Mouse (Mus musculus) mammary gland, adult 2 months (tissue): ENCODE data around the gene Ccnb1. TPM values are rescaled to one million over a fixed set of nuclear protein-coding genes. Genes with fewer than 3 reads are reported as not detected.

ENCODE experiments used
- polyA plus RNA-seq: library from polyadenylated mRNA; depleted of rRNA; stranded (reverse); fragments of >200 nt; gene quantifications from 2 replicates; pipeline ENCODE4 v1.2.3, GENCODE M21; 2012; ENCODE audit warnings: low replicate concordance; rRNA removed

Ccnb1 gene
- polyA plus RNA-seq = 1.9 and 3.3 TPM in 2 replicates

GRCm38 (mm10) chr13:100786414-100786867, at the start of gene Ccnb1:
Gene Ccnb1, minus strand, starts transcription at chr13:100786570.

DNA sequence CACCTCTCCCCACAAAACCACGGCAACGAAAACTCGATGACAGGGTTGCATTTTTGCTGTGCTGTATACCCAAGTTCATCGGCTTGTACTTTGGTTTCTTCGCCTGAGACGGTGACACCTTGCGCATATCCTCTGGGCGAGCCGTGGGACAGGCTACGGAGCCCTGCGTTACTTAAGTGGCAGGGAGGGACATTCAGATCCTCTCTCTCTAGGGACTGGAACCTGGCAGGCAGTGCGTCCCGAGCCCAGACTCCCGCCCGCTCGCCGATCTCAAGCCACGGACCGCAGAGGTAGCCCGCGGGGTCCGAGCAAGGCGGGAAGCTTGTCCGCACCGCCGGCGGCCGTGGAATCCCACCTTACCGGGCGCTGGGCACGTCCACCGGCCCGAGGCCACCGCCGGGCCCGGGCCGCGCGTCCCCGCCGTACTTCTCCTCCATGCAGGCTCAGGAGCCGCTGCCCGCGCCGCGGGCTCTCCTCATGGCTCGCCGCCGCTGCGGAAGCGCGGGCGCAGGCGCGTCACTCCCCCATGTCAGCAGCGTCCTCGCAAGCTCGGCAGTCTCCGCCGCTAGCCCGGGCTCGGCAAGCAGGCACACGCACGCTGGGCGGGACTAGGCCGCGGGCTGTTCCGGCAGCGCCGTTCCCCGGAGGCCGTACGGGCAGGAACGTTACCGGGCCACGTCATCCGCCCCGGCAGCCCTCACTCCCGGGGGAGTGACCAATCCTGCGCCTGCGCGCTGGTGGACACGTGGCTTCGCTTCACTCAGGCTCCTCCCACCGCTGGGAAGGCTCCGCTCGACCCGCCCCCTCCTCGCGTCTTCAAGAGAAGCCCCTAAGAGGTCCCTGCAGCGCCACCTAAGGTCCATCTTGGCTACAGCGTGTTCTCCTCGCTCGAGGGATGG, 46.6 kb upstream of the Ccnb1 start, which contains the start of gene Slc30a5:
Gene Slc30a5 (minus strand): TSS at position 687 of the 899 bp plus-strand sequence.

GRCm38 (mm10) chr13:100775252-100776055, 10.9 kb downstream of the Ccnb1 start, which contains the start of gene Cenph:
Gene Cenph, minus strand, starts transcription at chr13:100775899.

GRCm38 (mm10) chr13:100744036-100744744, 42.2 kb downstream of the Ccnb1 start, which contains the start of gene Mrps36:
Gene Mrps36, minus strand, starts transcription at chr13:100744659.

GRCm38 (mm10) chr13:100730861-100731176, 55.6 kb downstream of the Ccnb1 start, which contains the start of gene Cdk7:
Gene Cdk7, minus strand, starts transcription at chr13:100730939.

Other genes with a start within 250 kb of the Ccnb1 start
- gene Ocln, start 233.9 kb downstream of the Ccnb1 start, polyA plus RNA-seq = 1.8 and 3.8 TPM in 2 replicates
- gene Marveld2, start 169.6 kb downstream of the Ccnb1 start, polyA plus RNA-seq = 4.9 and 6.5 TPM in 2 replicates
- 14.6 and 53.5 TPM in 2 replicates for gene Ak6, start 135.6 kb downstream of the Ccnb1 start, polyA plus RNA-seq
- 2.7 and 5.1 TPM in 2 replicates for gene Rad17, start 135.5 kb downstream of the Ccnb1 start, polyA plus RNA-seq
- gene Taf9, start 135.0 kb downstream of the Ccnb1 start, polyA plus RNA-seq = 2.1 and 2.3 TPM in 2 replicates
- 1.8 and 2.7 TPM in 2 replicates for gene Ccdc125, start 116.9 kb downstream of the Ccnb1 start, polyA plus RNA-seq
- gene Cdk7, start 55.6 kb downstream of the Ccnb1 start, polyA plus RNA-seq = 11.3 and 16.0 TPM in 2 replicates
- gene Mrps36, start 41.9 kb downstream of the Ccnb1 start, polyA plus RNA-seq = 28.3 and 52.0 TPM in 2 replicates
- 0.24 and 0.45 TPM in 2 replicates for gene Cenph, start 10.7 kb downstream of the Ccnb1 start, polyA plus RNA-seq
- 19.2 and 28.7 TPM in 2 replicates for gene Slc30a5, start 46.9 kb upstream of the Ccnb1 start, polyA plus RNA-seq